Mouse (Mus musculus) limb, embryonic 11.5 days (tissue): ENCODE results near the gene Zdhhc20. TPM values are rescaled to one million over a fixed set of nuclear protein-coding genes. Genes with fewer than 3 reads are reported as not detected.

Experiments
- ATAC-seq: fragments of 200-750 bp; cut with Nextera tagmentation; 2 replicates; pipeline ENCODE4 v1.8.0; 2017; ENCODE audit warnings: low read depth; ENCODE audit not compliant: insufficient number of reproducible peaks, low FRiP score, low TSS enrichment
- DNase-seq: peaks from one replicate; pipeline ENCODE4 v3.0.0-alpha.2; 2015; ENCODE audit warnings: low spot score
- H3K27ac ChIP-seq: fragments of 300-500 bp; sonication (generic); replicated peaks from 2 replicates; pipeline ENCODE4 v1.5.1; 2014; ENCODE audit warnings: low read depth, mild to moderate bottlenecking, low read length
- H3K27me3 ChIP-seq: fragments of 300-500 bp; sonication (generic); 2 replicates; pipeline ENCODE4 v1.6.1; 2014; ENCODE audit warnings: mild to moderate bottlenecking, low read length, mixed read lengths; ENCODE audit not compliant: control insufficient read depth, insufficient read depth
- H3K36me3 ChIP-seq: fragments of 300-500 bp; sonication (generic); 2 replicates; pipeline ENCODE4 v1.6.1; 2014; ENCODE audit warnings: mild to moderate bottlenecking, low read length, moderate library complexity, mixed read lengths; ENCODE audit not compliant: control insufficient read depth, insufficient read depth
- H3K4me1 ChIP-seq: fragments of 300-500 bp; sonication (generic); 2 replicates; pipeline ENCODE4 v1.6.1; 2014; ENCODE audit warnings: low read length, mixed read lengths; ENCODE audit not compliant: control insufficient read depth, insufficient read depth
- H3K4me2 ChIP-seq: fragments of 300-500 bp; sonication (generic); 2 replicates; pipeline ENCODE4 v1.6.1; 2014; ENCODE audit warnings: low read depth, mild to moderate bottlenecking, moderate library complexity; ENCODE audit not compliant: severe bottlenecking
- H3K4me3 ChIP-seq: fragments of 300-500 bp; sonication (generic); 2 replicates; pipeline ENCODE4 v1.5.1; 2014; ENCODE audit warnings: low read depth, low read length
- H3K9ac ChIP-seq: fragments of 300-500 bp; sonication (generic); 2 replicates; pipeline ENCODE4 v1.6.1; 2014; ENCODE audit warnings: mild to moderate bottlenecking, low read length
- H3K9me3 ChIP-seq: fragments of 300-500 bp; sonication (generic); 2 replicates; pipeline ENCODE4 v1.6.1; 2016; ENCODE audit warnings: low read length; ENCODE audit not compliant: control insufficient read depth
- WGBS: fragments of 180-500 bp; shearing (Covaris S2); extraction: QIAGEN DNeasy Blood & Tissue Kit; methylation state at CpG from one replicate; pipeline ENCODE4 v1.1.7; 2014; 5-methylcytosine and 5-hydroxymethylcytosine counted together
- polyA plus RNA-seq: library from polyadenylated mRNA; unstranded; fragments of >200 nt; fragmentation: Nextera tagmentation; extraction: Ambion mirVana; gene quantifications from 2 replicates; pipeline ENCODE4 v1.2.1, GENCODE M21; 2014

Zdhhc20 gene
- polyA plus RNA-seq, 1 experiment from 2014 or later = 63.5 TPM

- no peak for DNase-seq
- peaks cover 9% of the 10 kb centered on the region; the same call in 1 of the 2 replicates for H3K4me1 ChIP-seq
- H3K36me3 ChIP-seq = no peaks in the 10 kb centered on the region
- no peak overlapping the region for H3K9ac ChIP-seq
- H3K4me3 ChIP-seq = peak overlapping the region; percentile 76; the same call in 1 of the 2 replicates
- ATAC-seq = no peak
- H3K27ac ChIP-seq = no peak overlapping the region
- 76% methylated on average over 1 of the region's 1 CpGs for WGBS
- peak overlapping the region; percentile 69; the same call in 1 of the 2 replicates for H3K4me2 ChIP-seq
- no peaks in the 10 kb centered on the region for H3K27me3 ChIP-seq
- H3K9me3 ChIP-seq = no peaks in the 10 kb centered on the region
These were observed 62.8 kb downstream of the Zdhhc20 start for GRCm38 (mm10) chr14:57827284-57827683.

GRCm38 (mm10) chr14:57825788-57826751 is 64.0 kb downstream of the Zdhhc20 start, which contains the start of the genes Ska3 and Mrpl57:
TSS of gene Ska3 (minus strand) at chr14:57826185.
TSS of gene Mrpl57 (plus strand) at chr14:57826234.
- H3K4me1 ChIP-seq = peaks cover 9% of the 10 kb centered on the region; the same call in 1 of the 2 replicates
- under 1% methylated on average over 95 of the region's 96 CpGs for WGBS
- ATAC-seq (peak; percentile 95), DNase-seq (peak; percentile 95)
- no peaks in the 10 kb centered on the region for H3K27me3 ChIP-seq
- H3K4me3 ChIP-seq = peak within 1 kb of the TSS; percentile 76
- no peaks in the 10 kb centered on the region for H3K9me3 ChIP-seq
- peak within 1 kb of the TSS; percentile 91 for H3K9ac ChIP-seq
- peak within 1 kb of the TSS; percentile 76 for H3K27ac ChIP-seq
- peaks cover 3% of the 10 kb centered on the region; the same call in 1 of the 2 replicates for H3K36me3 ChIP-seq
- H3K4me2 ChIP-seq = peak within 1 kb of the TSS; percentile 69

GRCm38 (mm10) chr14:57820839-57821238 is 69.2 kb downstream of the Zdhhc20 start:
- Histone ChIP-seq H3K4me3 (no peak overlapping the region), H3K9ac (no peak overlapping the region), H3K9me3 (no peaks in the 10 kb centered on the region), H3K27me3 (no peaks in the 10 kb centered on the region), H3K4me1 (0 out of 2 replicates have a peak, but pooled peaks cover 3% of the 10 kb centered on the region), H3K27ac (no peak overlapping the region), H3K36me3 (peaks cover 14% of the 10 kb centered on the region), H3K4me2 (no peak overlapping the region)
- WGBS = 96% methylated on average over 4 of the region's 4 CpGs
- DNase-seq (no peak), ATAC-seq (no peak)

- Histone ChIP-seq H3K4me2 (no peak overlapping the region), H3K9ac (no peak overlapping the region), H3K27ac (no peak overlapping the region), H3K9me3 (no peaks in the 10 kb centered on the region), H3K36me3 (peaks cover 25% of the 10 kb centered on the region), H3K4me1 (no peaks in the 10 kb centered on the region), H3K27me3 (no peaks in the 10 kb centered on the region), H3K4me3 (no peak overlapping the region)
- DNase-seq = no peak
- ATAC-seq = no peak
- WGBS = 98% methylated on average over 5 of the region's 5 CpGs
These were observed 78.2 kb downstream of the Zdhhc20 start for GRCm38 (mm10) chr14:57811844-57812243.

GRCm38 (mm10) chr14:57810886-57811285 is 79.2 kb downstream of the Zdhhc20 start:
- Histone ChIP-seq H3K9ac (no peak overlapping the region), H3K27ac (no peak overlapping the region), H3K36me3 (peaks cover 28% of the 10 kb centered on the region), H3K4me1 (no peaks in the 10 kb centered on the region), H3K4me3 (no peak overlapping the region), H3K27me3 (no peaks in the 10 kb centered on the region), H3K4me2 (no peak overlapping the region), H3K9me3 (no peaks in the 10 kb centered on the region)
- ATAC-seq (no peak), DNase-seq (no peak)
- 91% methylated on average over 2 of the region's 2 CpGs for WGBS

- WGBS = 81% methylated on average over 5 of the region's 5 CpGs
These were observed 81.5 kb downstream of the Zdhhc20 start for GRCm38 (mm10) chr14:57808558-57808957.

GRCm38 (mm10) chr14:57803731-57804130 is 86.3 kb downstream of the Zdhhc20 start:
- ATAC-seq (no peak), DNase-seq (no peak)
- 82% methylated on average over 4 of the region's 4 CpGs for WGBS
- peaks cover 13% of the 10 kb centered on the region; the same call in 1 of the 2 replicates for H3K36me3 ChIP-seq
- no peaks in the 10 kb centered on the region for H3K9me3 ChIP-seq
- no peak overlapping the region for H3K4me3 ChIP-seq
- no peak overlapping the region for H3K27ac ChIP-seq
- no peak overlapping the region for H3K9ac ChIP-seq
- no peak overlapping the region for H3K4me2 ChIP-seq
- H3K27me3 ChIP-seq = no peaks in the 10 kb centered on the region
- peaks cover 6% of the 10 kb centered on the region for H3K4me1 ChIP-seq

More at GRCm38 (mm10) chr14:57808558-57808957, 81.5 kb downstream of the Zdhhc20 start:
- H3K4me2 ChIP-seq = no peak overlapping the region
- DNase-seq (no peak), ATAC-seq (no peak)
- H3K9me3 ChIP-seq = no peaks in the 10 kb centered on the region
- H3K4me1 ChIP-seq = no peaks in the 10 kb centered on the region
- H3K36me3 ChIP-seq = peaks cover 21% of the 10 kb centered on the region
- no peak overlapping the region for H3K9ac ChIP-seq
- no peak overlapping the region for H3K27ac ChIP-seq
- no peak overlapping the region for H3K4me3 ChIP-seq
- H3K27me3 ChIP-seq = no peaks in the 10 kb centered on the region
